Mouse (Mus musculus) 3T3-L1 (cell line): ENCODE measurements around the gene Cpe.

ENCODE experiments used
- DNase-seq: peaks from one replicate; pipeline ENCODE4 v3.0.0-alpha.2; 2015; ENCODE audit warnings: low read depth, low spot score

Gene Cpe

GRCm38 (mm10) chr8:64692651-64693201, at the start of gene Cpe:
Gene Cpe, minus strand, starts transcription at chr8:64693054.
- peak; percentile 83 for DNase-seq

- no peak for DNase-seq
These were observed 47.8 kb upstream of the Cpe start for GRCm38 (mm10) chr8:64740547-64741211.

GRCm38 (mm10) chr8:64738916-64739315, 46.1 kb upstream of the Cpe start:
- no peak for DNase-seq

- DNase-seq = no peak
These were observed 44.0 kb upstream of the Cpe start for GRCm38 (mm10) chr8:64736767-64737323.

- no peak for DNase-seq
These were observed 42.3 kb upstream of the Cpe start for GRCm38 (mm10) chr8:64735161-64735560.

GRCm38 (mm10) chr8:64733271-64733943, 40.6 kb upstream of the Cpe start, which contains the start of gene Msmo1:
Gene Msmo1, minus strand, starts transcription at chr8:64733792.
- DNase-seq = peak; percentile 99

- DNase-seq = peak; percentile 29
These were observed 39.7 kb upstream of the Cpe start for GRCm38 (mm10) chr8:64732596-64732995.

GRCm38 (mm10) chr8:64728156-64728555, 35.3 kb upstream of the Cpe start:
- DNase-seq = no peak

GRCm38 (mm10) chr8:64726190-64726695, 33.4 kb upstream of the Cpe start:
- DNase-seq = peak; percentile 93

- no peak for DNase-seq
These were observed 30.4 kb upstream of the Cpe start for GRCm38 (mm10) chr8:64723206-64723605.

- DNase-seq = no peak
These were observed 25.0 kb upstream of the Cpe start for GRCm38 (mm10) chr8:64717868-64718267.

- DNase-seq = no peak
These were observed 19.6 kb upstream of the Cpe start for GRCm38 (mm10) chr8:64712499-64712898.

GRCm38 (mm10) chr8:64711544-64711943, 18.7 kb upstream of the Cpe start:
- no peak for DNase-seq

GRCm38 (mm10) chr8:64707481-64707880, 14.6 kb upstream of the Cpe start:
- no peak for DNase-seq

- DNase-seq = no peak
These were observed 10.3 kb upstream of the Cpe start for GRCm38 (mm10) chr8:64703191-64703590.

- DNase-seq = no peak
These were observed 1.1 kb downstream of the Cpe start for GRCm38 (mm10) chr8:64691591-64692401.

- no peak for DNase-seq
These were observed 2.0 kb downstream of the Cpe start for GRCm38 (mm10) chr8:64690845-64691244.

- DNase-seq = peak; percentile 55
These were observed 2.5 kb downstream of the Cpe start for GRCm38 (mm10) chr8:64690306-64690705.

- peak; percentile 49 for DNase-seq
These were observed 4.1 kb downstream of the Cpe start for GRCm38 (mm10) chr8:64688741-64689140.

GRCm38 (mm10) chr8:64688161-64688560, 4.7 kb downstream of the Cpe start:
- DNase-seq = peak; percentile 90

GRCm38 (mm10) chr8:64682501-64682900, 10.4 kb downstream of the Cpe start:
- DNase-seq = no peak

- no peak for DNase-seq
These were observed 16.5 kb downstream of the Cpe start for GRCm38 (mm10) chr8:64676381-64676780.
